Mouse (Mus musculus): Measurements from ENCODE around the gene Frrs1. TPM values are rescaled to one million over a fixed set of nuclear protein-coding genes. Genes with fewer than 3 reads are reported as not detected.

The Frrs1 gene
- polyA plus RNA-seq, 1 experiment from 2014 or later = 23.5 TPM

GRCm38 (mm10) chr3:116889358-116889757 lies 30.1 kb downstream of the Frrs1 start:
- no peak overlapping the region for H3K4me3 ChIP-seq (replicated peaks)
- WGBS = 85% methylated on average over 7 of the region's 7 CpGs
- no peak for ATAC-seq (replicated peaks; ENCODE audit: low FRiP score)

GRCm38 (mm10) chr3:116890576-116890975 lies 31.3 kb downstream of the Frrs1 start:
- Histone ChIP-seq H3K27me3 (no peaks in the 10 kb centered on the region), H3K4me1 (no peaks in the 10 kb centered on the region), H3K4me2 (no peak overlapping the region), H3K9ac (no peak overlapping the region), H3K36me3 (no peaks in the 10 kb centered on the region), H3K9me3 (replicated peaks) (no peaks in the 10 kb centered on the region), H3K27ac (no peak overlapping the region), H3K4me3 (replicated peaks) (no peak overlapping the region)
- WGBS = 88% methylated on average over 4 of the region's 4 CpGs
- ATAC-seq (replicated peaks; ENCODE audit: low FRiP score) = no peak

More at GRCm38 (mm10) chr3:116889358-116889757, 30.1 kb downstream of the Frrs1 start:
- H3K4me1 ChIP-seq = no peaks in the 10 kb centered on the region
- no peak overlapping the region for H3K9ac ChIP-seq
- H3K27me3 ChIP-seq = no peaks in the 10 kb centered on the region
- H3K9me3 ChIP-seq (replicated peaks) = no peaks in the 10 kb centered on the region
- no peak overlapping the region for H3K27ac ChIP-seq
- peaks cover under 1% of the 10 kb centered on the region; the same call in 1 of the 2 replicates for H3K36me3 ChIP-seq
- no peak overlapping the region for H3K4me2 ChIP-seq

DNA sequence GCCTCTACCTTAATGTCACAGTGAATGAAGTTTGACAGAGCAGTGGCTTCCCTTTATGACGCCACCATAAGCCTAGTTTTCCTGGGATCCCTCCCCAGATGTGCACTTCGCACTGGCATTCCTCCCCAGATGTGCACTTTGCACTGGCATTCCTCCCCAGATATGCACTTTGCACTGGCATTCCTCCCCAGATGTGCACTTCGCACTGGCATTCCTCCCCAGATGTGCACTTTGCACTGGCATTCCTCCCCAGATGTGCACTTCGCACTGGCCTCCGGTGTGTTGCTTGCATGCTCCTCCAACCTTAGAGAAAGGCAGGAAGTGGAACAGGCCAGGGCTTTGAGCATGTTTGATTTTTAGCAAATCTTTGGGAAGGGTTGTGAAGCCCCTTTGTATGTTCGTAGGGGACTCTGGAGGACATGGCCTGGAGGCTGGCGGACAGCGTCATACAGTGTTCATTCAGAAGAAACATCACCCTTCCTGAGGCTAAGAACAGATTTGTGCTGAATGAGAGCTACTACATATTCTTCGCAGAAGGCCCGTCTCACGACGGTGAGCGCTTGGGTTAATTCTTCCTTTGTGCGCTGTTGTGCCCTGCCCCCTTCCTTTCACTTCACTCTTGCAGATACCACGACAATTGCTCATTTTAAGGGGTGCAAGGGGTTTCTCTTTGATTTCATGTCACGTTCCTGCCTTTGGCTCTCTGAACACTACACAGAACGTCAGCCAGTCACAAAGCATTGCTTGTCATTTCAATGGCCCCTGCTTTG lies 32.4 kb downstream of the Frrs1 start:
- Histone ChIP-seq H3K36me3 (no peaks in the 10 kb centered on the region), H3K4me1 (no peaks in the 10 kb centered on the region), H3K9me3 (replicated peaks) (no peaks in the 10 kb centered on the region), H3K4me2 (no peak overlapping the region), H3K27ac (no peak overlapping the region), H3K4me3 (replicated peaks) (no peak overlapping the region), H3K27me3 (no peaks in the 10 kb centered on the region), H3K9ac (no peak overlapping the region)
- ATAC-seq (replicated peaks; ENCODE audit: low FRiP score) = no peak
- WGBS = 88% methylated on average over 17 of the region's 17 CpGs

- H3K4me3 ChIP-seq (replicated peaks) = no peak overlapping the region
- 86% methylated on average over 6 of the region's 6 CpGs for WGBS
- no peak overlapping the region for H3K27ac ChIP-seq
- H3K27me3 ChIP-seq = no peaks in the 10 kb centered on the region
- ATAC-seq (replicated peaks; ENCODE audit: low FRiP score) = no peak
- H3K9me3 ChIP-seq (replicated peaks) = no peaks in the 10 kb centered on the region
- H3K4me1 ChIP-seq = no peaks in the 10 kb centered on the region
- H3K36me3 ChIP-seq = no peaks in the 10 kb centered on the region
- no peak overlapping the region for H3K4me2 ChIP-seq
- no peak overlapping the region for H3K9ac ChIP-seq
Measured at GRCm38 (mm10) chr3:116892206-116892563, 32.9 kb downstream of the Frrs1 start.

GRCm38 (mm10) chr3:116892872-116893271 lies 33.6 kb downstream of the Frrs1 start:
- H3K4me1 ChIP-seq = no peaks in the 10 kb centered on the region
- no peak overlapping the region for H3K9ac ChIP-seq
- H3K27ac ChIP-seq = no peak overlapping the region
- 78% methylated on average over 9 of the region's 9 CpGs for WGBS
- ATAC-seq (replicated peaks; ENCODE audit: low FRiP score) = peak; percentile 77; the same call in 1 of the 2 replicates
- H3K27me3 ChIP-seq = no peaks in the 10 kb centered on the region
- no peak overlapping the region for H3K4me3 ChIP-seq (replicated peaks)
- no peaks in the 10 kb centered on the region for H3K36me3 ChIP-seq
- no peak overlapping the region for H3K4me2 ChIP-seq
- H3K9me3 ChIP-seq (replicated peaks) = no peaks in the 10 kb centered on the region

DNA sequence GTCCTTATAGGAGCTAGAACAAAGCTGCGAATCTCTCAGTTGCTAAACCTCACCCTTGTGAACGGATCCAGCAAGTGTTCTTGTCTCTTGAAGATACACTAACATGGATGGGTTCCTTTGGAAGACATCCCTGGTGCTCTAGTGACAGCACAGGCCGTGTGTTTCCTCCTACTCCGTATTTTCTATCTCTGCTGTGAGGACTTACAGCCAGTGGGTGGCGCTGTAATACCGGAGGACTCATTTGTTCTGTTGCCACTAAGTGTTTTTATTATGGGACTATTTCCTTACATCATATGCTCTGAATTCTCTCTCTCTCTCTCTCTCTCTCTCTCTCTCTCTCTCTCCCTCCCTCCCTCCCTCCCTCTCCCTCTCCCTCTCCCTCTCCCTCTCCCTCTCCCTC lies 44.9 kb downstream of the Frrs1 start:
- H3K36me3 ChIP-seq = no peaks in the 10 kb centered on the region
- no peak overlapping the region for H3K4me2 ChIP-seq
- no peak overlapping the region for H3K4me3 ChIP-seq (replicated peaks)
- no peaks in the 10 kb centered on the region for H3K9me3 ChIP-seq (replicated peaks)
- H3K27me3 ChIP-seq = no peaks in the 10 kb centered on the region
- 28% methylated on average over 6 of the region's 6 CpGs for WGBS
- H3K9ac ChIP-seq = no peak overlapping the region
- H3K4me1 ChIP-seq = no peaks in the 10 kb centered on the region
- H3K27ac ChIP-seq = no peak overlapping the region
- 0 out of 2 replicates have a peak, but pooled peaks have one; percentile 46 for ATAC-seq (replicated peaks; ENCODE audit: low FRiP score)

DNA sequence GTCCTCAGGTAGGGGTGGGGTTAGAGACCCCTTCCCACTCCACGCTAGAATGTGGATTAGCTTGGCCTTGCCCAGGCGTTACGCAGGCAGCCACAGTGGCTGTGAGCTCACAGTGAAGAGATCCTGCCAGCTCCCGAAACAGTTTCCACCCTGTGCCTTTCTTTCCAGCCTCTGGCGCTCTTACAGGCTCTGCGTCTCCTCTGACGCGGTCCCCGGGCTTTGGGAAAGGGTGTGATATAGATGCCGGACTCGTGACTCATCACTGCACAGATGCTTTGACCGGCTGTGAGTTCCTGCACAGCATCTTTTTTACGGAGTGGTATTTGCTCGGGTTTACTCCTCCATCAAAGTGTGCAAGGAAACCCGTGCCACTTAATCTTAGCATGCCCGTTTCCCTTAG lies 46.6 kb downstream of the Frrs1 start:
- Histone ChIP-seq H3K4me2 (no peak overlapping the region), H3K27me3 (no peaks in the 10 kb centered on the region), H3K4me3 (replicated peaks) (no peak overlapping the region), H3K36me3 (no peaks in the 10 kb centered on the region), H3K9me3 (replicated peaks) (no peaks in the 10 kb centered on the region), H3K27ac (no peak overlapping the region), H3K9ac (no peak overlapping the region), H3K4me1 (no peaks in the 10 kb centered on the region)
- WGBS = 84% methylated on average over 16 of the region's 16 CpGs
- no peak for ATAC-seq (replicated peaks; ENCODE audit: low FRiP score)

- ATAC-seq (replicated peaks; ENCODE audit: low FRiP score) = no peak
- 71% methylated on average over 9 of the region's 9 CpGs for WGBS
Measured at GRCm38 (mm10) chr3:116906596-116906995, 47.3 kb downstream of the Frrs1 start.

DNA sequence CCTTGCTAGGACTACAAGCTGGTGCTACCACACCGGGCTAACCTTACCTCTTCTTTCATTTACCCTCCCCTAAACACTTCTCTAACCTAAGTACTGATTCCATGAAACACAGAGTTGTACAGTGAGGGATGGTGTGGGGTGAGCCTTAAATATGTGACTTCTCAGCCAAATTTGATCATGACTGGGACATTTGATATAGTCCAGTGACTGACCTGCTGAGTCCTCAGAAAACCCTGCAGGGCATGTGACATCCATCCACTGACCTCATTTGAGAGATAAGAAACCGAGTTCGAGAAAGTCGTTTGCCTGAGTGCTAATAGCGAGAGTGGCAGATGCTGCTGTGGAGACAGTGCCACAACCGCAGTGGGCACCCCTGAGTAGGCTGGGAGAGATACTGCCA lies 55.1 kb downstream of the Frrs1 start:
- H3K9me3 ChIP-seq (replicated peaks) = no peaks in the 10 kb centered on the region
- no peaks in the 10 kb centered on the region for H3K36me3 ChIP-seq
- no peaks in the 10 kb centered on the region for H3K27me3 ChIP-seq
- no peak for ATAC-seq (replicated peaks; ENCODE audit: low FRiP score)
- no peak overlapping the region for H3K4me3 ChIP-seq (replicated peaks)
- no peak overlapping the region for H3K4me2 ChIP-seq
- H3K27ac ChIP-seq = no peak overlapping the region
- 89% methylated on average over 6 of the region's 6 CpGs for WGBS
- no peaks in the 10 kb centered on the region for H3K4me1 ChIP-seq
- H3K9ac ChIP-seq = no peak overlapping the region

More at GRCm38 (mm10) chr3:116906596-116906995, 47.3 kb downstream of the Frrs1 start:
- Histone ChIP-seq H3K9ac (no peak overlapping the region), H3K4me1 (no peaks in the 10 kb centered on the region), H3K4me3 (replicated peaks) (no peak overlapping the region), H3K27me3 (no peaks in the 10 kb centered on the region), H3K9me3 (replicated peaks) (no peaks in the 10 kb centered on the region), H3K36me3 (no peaks in the 10 kb centered on the region), H3K27ac (no peak overlapping the region), H3K4me2 (no peak overlapping the region)

- Histone ChIP-seq H3K9me3 (replicated peaks) (no peaks in the 10 kb centered on the region), H3K9ac (no peak overlapping the region), H3K4me3 (replicated peaks) (no peak overlapping the region), H3K27me3 (no peaks in the 10 kb centered on the region), H3K36me3 (no peaks in the 10 kb centered on the region), H3K4me1 (no peaks in the 10 kb centered on the region), H3K4me2 (no peak overlapping the region), H3K27ac (no peak overlapping the region)
- WGBS = 73% methylated on average over 3 of the region's 3 CpGs
- ATAC-seq (replicated peaks; ENCODE audit: low FRiP score) = no peak
Measured at GRCm38 (mm10) chr3:116914931-116915330, 55.7 kb downstream of the Frrs1 start.

- H3K36me3 ChIP-seq = no peaks in the 10 kb centered on the region
- no peaks in the 10 kb centered on the region for H3K9me3 ChIP-seq (replicated peaks)
- no peak overlapping the region for H3K9ac ChIP-seq
- WGBS = 93% methylated on average over 4 of the region's 4 CpGs
- no peak overlapping the region for H3K4me2 ChIP-seq
- no peak overlapping the region for H3K27ac ChIP-seq
- no peaks in the 10 kb centered on the region for H3K27me3 ChIP-seq
- ATAC-seq (replicated peaks; ENCODE audit: low FRiP score) = no peak
- no peak overlapping the region for H3K4me3 ChIP-seq (replicated peaks)
- no peaks in the 10 kb centered on the region for H3K4me1 ChIP-seq
Measured at GRCm38 (mm10) chr3:116917016-116917415, 57.8 kb downstream of the Frrs1 start.

GRCm38 (mm10) chr3:116921535-116921934 lies 62.3 kb downstream of the Frrs1 start:
- Histone ChIP-seq H3K9me3 (replicated peaks) (no peaks in the 10 kb centered on the region), H3K4me2 (no peak overlapping the region), H3K36me3 (no peaks in the 10 kb centered on the region), H3K4me3 (replicated peaks) (no peak overlapping the region), H3K4me1 (no peaks in the 10 kb centered on the region), H3K9ac (no peak overlapping the region), H3K27me3 (no peaks in the 10 kb centered on the region), H3K27ac (no peak overlapping the region)
- WGBS = 74% methylated on average over 3 of the region's 3 CpGs
- ATAC-seq (replicated peaks; ENCODE audit: low FRiP score) = no peak

- Histone ChIP-seq H3K27ac (no peak overlapping the region), H3K4me1 (no peaks in the 10 kb centered on the region), H3K9ac (no peak overlapping the region), H3K4me2 (peak overlapping the region; percentile 10; the same call in 1 of the 2 replicates), H3K36me3 (no peaks in the 10 kb centered on the region), H3K27me3 (no peaks in the 10 kb centered on the region), H3K9me3 (replicated peaks) (no peaks in the 10 kb centered on the region), H3K4me3 (replicated peaks) (no peak overlapping the region)
- WGBS = 55% methylated on average over 12 of the region's 12 CpGs
- ATAC-seq (replicated peaks; ENCODE audit: low FRiP score) = no peak
Measured at GRCm38 (mm10) chr3:116923042-116923441, 63.8 kb downstream of the Frrs1 start.
